Mouse (Mus musculus): ENCODE measurements around the gene Krt79.

Gene Krt79

DNA sequence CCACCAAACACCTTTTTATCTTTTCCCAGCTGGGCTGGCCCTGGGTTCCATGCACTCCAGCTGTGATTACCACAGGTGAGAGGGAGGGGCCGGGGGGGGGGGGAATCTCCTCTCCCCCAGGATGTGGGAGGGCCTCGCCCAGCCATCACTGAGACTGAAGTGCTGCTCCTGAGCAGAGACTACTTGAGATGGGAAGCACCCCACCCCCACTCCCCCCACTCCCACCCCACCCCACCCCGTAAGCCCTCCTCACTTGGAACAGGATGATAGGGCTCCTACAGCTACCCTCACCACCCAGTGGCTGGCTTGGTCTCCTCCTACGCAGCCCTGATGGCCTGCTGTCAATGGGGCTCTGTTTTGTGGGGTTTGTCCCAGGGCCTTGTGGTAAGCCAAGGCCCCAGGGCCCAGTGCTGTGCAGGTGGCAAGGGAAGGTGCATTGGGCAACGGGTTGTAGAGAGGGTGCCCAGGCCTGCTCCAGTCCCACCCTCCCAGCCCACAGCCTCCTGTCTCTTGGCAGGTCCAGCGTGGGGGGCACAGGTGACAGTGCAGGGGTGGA, at the start of gene Krt79:
Gene Krt79, minus strand, starts transcription at position 51 of the 556 bp plus-strand sequence.
- DNase-seq (ENCODE audit: low read depth, low spot score), result no peak

DNA sequence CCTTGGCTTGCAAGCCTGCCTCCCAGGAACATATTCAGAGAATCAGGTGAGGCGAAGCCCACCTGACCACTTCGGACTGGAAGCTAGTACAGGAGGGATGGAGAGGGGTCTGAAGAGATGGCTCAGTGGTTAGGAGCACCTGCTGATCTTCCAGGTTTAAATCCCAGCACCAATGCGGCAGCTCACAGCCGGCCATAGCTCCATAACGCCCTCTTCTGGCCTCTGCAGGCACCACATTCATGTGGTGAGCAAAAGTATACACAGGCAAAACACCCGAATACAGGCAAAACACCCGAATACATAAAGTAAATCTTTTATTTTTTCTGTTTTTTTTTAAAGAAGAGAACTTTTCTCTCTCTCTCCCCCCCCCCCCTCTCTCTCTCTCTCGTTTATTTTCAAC, 48.6 kb upstream of the Krt79 start:
- no peak for DNase-seq (ENCODE audit: low read depth, low spot score)

DNA sequence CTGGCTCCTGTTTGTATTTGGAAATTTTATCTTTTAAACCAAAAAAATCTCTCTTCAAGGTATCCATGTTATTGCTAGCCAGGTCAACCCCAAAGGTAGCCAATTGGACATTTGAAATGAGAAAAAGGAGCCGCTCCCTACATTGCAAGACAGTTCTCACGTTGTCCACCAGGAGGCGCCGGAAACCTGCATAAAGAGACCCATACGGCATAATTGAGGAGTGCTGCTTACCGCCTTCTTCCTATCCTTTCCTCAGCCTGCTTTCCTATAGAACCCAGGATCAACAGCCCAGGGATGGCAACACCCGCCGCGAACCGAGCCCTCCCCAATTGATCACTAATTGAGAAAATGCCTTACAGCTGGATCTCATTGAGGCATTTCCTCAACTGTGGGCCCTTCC, 48.0 kb upstream of the Krt79 start:
- peak; percentile 83 for DNase-seq (ENCODE audit: low read depth, low spot score)

DNA sequence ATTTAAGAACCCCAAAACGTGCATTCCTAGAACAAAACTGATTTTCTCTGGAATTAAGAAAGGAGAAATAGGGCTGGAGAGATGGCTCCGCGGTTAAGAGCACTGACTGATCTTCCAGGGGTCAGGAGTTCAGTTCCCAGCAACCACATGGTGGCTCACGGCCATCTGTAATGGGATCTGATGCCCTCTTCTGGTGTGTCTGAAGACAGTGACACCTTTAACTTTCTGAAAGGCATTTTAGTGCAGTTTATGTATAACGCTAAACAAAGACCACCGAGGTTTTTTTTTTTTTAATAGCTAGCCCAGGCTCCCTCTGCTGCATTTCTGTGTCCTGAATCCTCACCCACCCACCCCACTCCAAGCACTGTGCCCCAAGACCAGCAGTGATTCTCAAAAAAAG, 44.6 kb upstream of the Krt79 start:
- no peak for DNase-seq (ENCODE audit: low read depth, low spot score)

DNA sequence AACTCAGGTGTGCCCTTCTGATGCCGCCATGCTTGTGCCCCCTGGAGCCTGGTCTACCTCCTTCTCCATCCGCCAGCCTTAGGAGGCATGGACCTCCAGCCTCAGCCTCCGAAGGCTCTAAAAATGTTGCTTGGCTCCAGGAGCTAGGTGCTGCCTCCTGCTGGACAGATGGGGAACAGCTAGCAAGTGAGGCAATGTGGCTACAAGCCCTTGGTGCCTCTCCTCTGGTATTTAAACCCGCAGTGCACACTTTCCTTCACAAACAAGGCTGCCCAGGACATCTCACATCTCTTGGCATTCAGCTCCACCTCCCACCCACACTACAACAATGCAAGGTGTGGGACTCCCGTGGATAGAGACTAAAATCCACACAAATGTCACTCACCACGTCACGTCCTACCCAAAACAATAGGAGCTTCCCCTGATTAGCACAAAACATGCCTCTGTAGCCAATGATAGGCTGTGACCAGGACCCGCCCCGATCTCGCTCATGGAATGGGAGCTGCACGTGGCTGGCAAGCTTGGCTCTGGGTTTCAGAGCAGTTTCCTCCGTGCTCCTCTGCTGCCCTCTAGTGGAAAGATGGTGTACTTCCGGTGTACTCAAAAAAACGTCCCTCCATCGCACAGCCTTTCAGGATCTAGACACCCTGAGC, 44.0 kb upstream of the Krt79 start:
- peak; percentile 91 for DNase-seq (ENCODE audit: low read depth, low spot score)

DNA sequence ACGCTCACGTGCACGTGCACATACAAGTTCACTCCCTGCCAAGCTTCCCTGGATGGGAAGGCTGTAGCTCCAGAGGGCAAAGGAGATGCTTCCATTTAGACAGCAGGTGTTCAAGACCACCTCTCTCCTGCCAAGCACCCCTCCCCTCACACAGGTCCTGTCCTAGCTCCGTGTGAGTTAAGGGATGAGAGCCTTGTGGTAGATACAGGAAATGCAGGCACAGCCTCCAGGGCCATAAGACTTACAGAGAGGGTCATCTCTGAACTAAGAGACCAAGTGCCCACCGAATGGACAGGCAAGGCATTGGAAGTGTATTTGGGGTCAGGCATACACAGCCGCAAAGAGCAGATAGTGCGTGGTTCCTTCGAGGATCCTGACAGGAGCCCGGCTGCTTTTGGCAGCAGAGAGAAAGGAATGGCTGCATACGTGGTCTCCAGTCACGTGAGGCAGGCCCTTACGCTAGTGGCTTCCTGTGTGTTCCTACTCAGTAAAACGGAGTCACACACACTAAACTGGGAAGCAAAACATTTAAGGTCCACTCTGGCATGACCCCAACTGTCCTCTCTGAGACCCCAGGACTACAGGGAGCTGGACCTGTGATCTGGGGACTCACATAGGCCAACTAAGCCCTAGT, 43.3 kb upstream of the Krt79 start:
- peak; percentile 36 for DNase-seq (ENCODE audit: low read depth, low spot score)

DNA sequence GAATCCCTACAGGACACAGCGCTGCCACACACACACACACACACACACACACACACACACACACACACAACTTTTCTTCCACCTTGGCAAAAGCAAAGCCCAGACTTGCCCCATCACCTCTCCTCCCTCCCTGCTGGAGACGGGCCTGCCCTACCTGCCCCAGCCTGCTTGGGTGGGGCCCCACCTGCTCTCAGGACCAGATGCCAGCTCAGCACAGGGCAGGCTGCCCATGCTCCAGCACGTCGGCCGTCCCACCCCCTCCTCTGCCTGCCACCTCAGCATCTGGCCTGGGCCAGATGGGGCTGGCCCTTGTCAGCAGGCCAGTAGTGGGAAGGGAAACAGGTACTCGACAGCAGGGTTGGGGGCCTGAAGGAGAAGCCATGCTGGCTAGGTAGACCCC, 40.7 kb upstream of the Krt79 start:
- DNase-seq (ENCODE audit: low read depth, low spot score), result no peak

DNA sequence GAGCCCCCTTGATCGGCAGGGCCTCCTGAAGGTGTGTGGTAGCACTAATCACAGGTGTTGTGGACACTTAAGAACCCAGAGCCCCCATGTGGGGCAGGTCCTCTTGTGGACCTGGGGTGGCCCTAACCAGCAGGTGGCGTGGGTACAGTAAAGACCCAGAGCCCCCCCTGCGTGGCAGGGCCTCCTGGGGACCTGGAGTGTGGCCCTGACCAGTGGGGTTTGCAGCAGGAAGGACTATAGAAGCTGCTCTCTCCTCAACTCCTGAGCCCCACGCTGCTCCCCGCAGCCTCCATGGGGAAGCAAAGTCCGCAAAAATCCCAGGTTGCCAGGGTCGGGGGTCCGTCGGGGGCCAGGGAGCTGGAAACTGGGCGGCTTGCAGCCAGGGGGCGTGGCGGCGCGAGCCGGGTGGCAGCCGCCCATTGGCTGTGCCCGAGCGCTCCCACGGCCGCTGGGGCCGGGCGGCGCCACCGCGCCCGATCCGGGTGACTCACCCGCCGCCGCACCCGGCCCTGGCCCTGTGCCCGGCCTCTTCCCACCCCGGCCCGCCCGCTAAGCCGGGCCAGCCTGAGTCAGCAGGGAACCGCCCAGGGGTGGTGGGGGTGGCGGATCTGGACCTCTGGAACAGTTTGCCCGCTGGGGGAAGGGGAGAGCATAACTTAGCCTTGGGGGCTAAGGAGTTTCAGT, 37.1 kb upstream of the Krt79 start:
- DNase-seq (ENCODE audit: low read depth, low spot score), result peak; percentile 60

DNA sequence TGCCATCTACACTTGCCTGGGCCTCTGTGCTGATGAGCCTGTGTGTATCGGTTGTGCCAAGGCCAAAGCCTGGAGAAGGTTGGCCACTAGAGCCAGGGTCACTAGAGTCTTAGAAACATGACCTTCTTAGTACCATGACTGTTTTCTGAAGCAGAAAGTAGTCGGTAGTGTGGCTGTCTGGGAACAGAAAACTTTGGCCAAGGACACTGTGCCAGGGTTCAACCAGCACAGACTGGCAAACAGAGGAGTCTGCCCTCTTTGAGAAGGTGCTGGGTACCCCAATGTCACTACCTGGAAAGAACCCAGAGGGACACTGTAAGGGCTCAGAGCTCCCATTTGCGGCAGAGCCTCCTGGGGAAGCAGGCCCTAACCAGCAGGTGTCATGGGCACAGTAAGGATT, 36.5 kb upstream of the Krt79 start:
- DNase-seq (ENCODE audit: low read depth, low spot score), result no peak

DNA sequence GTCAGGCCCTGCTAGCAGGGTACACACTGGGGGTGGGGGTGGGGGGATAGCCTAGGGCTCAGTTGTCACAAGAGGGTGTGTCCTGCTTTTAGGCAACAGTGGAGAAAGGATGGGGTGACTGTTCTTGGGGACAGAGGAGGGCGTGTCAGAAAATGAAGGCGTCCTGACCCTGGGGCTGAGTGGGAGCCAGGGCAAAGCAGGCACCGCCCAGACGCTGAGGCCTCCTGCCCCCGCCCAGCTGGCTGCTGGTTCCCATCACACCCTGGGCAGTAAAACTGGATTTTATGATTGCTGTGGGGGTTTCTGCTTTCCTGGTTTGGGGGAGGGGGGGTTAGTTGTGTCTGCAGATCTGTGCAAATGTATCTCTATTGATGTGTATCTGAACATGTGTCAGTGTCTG, 35.9 kb upstream of the Krt79 start:
- DNase-seq (ENCODE audit: low read depth, low spot score), result no peak

DNA sequence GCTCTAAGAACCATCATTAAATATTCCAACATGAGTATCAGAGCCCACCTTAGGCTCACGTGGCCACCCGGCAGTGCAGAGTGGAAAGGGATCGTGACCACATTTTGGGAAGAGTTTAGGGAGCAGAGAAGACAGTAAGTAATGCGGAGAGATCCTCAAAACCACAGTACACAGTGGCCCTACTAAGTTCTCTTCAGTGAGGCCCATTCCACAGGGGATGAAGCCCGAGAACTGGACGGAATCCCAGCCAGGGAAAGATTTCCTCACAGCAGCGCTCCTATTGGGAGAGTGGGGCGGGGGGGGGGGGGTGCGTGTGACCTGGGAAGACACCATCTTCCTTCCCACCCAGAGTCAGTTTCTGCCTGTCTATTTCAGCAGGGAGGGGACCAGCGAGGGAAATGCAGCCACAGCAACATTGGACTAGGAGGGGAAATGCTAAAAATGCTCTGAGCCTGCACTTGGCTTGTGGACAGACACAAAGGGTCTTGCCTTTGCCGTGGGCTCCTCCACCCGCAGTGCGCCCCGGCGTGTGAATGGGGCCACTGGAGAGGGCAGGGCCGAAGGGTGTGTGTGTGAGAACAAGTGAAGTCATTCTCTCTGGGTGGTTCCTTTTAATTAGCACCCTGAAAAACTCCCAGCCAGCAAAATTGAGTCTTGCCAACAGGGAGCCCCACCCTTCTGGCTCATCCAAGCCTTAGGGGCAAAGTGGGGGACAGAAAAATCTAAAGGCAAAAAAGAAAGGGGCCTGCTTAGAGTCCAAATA, 34.1 kb upstream of the Krt79 start:
- no peak for DNase-seq (ENCODE audit: low read depth, low spot score)

DNA sequence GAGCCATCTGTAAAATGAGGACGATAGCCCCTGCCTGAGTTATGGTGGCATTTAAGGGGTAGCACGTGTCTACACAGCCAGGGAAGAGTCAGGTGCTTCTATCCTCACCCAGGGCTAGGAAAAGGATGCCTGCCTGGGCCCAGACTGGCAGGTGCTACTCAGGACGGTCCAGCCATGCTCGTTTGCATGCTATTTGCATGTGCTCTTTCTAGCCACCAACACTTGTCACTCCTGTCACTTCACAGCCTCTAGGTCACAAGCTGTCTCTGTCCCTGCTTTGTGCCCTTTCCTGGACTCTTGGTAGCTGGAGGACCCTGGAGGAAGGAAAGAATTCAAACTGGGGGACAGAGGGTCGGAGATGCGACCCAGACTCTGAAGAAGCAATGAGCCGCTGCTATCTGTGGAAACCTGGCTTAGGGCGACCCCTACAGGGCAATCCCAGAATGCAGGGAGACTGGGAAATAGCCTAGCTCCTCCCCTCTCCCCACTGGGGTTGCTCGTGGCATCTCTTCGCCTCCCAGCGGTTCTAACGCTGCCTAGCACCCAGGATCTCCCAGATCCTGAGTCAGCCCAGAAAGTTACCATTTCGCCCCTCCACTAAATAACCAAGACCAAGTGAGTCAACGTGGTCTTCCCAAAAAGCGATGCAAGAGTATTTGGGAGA, 33.4 kb upstream of the Krt79 start:
- peak; percentile 89 for DNase-seq (ENCODE audit: low read depth, low spot score)

DNA sequence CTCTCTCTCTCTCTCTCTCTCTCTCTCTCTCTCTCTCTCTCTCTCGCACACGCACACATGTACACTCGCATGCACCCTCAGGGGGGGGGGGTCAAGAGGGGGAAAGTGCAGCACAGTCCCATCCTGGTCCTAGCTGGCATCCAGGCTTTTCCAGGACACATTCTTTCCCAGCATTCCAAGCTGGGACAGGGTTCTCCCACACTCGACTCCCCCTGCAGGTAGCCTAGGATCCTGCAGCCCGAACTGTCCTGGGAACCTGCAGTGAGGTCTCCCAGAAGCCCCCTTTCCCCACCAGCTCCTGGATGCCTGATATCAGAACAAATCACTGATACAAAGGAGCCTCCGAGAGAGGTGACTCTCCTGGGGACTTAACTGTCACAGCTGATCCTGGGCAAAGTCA, 30.4 kb upstream of the Krt79 start:
- DNase-seq (ENCODE audit: low read depth, low spot score), result no peak

DNA sequence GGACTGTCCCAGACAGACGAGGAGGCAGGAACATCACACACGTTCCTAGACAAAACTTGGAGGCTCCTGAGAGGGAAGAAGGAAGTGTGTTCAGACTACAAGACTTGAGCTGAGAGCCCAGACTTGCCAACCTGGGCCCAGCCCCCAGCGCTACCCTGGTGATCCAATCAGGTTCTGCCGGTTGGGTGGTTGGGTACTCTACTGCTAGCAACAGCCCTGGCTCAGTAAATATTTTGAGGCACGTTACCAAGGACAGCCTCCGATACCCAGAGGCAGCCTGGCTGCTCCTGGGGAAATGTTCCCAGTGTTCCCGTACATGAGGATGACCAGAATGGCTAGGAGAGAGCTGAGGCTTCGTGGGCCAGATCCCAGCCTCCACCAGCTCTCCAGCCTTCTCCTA, 26.7 kb upstream of the Krt79 start:
- DNase-seq (ENCODE audit: low read depth, low spot score), result no peak

DNA sequence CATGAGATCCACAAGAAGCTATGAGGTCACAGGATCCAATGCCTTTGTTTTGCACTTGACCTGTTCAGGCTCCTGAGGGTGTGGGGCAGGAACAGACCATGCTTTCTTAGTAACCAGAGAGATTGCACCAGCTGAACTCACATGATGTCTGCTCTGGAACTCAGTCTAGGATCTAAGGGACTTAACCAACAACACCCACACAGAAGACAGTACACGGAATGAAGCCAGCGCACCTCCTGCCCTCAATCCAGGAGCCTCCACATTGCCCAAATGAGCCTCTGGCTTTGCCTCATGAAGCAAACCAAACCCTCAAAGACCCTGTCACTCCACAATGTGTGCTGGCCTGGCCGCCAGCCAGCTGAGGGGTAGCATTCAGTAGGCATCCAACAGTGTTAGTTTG, 18.8 kb upstream of the Krt79 start:
- no peak for DNase-seq (ENCODE audit: low read depth, low spot score)

DNA sequence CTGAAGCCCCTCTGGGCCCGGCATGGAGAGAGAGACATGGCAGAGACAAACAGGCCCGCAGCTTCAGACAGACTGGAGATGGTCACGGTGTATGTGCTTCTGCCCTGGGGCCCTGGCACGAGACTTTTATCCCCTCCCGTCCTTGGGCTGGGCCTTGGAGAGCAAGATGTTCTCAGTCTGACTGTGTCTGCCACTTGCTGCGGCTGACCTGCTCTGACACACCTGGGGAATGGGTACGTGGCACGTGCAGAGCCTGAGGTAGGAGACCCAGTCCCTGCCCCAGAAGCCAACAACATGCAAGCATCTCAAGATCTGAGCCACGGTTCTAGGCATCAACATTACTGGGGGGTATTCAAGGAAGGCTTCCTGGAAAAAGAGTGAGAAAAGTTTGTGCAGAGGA, 14.1 kb upstream of the Krt79 start, which contains the start of gene Krt78:
Gene Krt78, minus strand, starts transcription at position 101 of the 400 bp plus-strand sequence.
- no peak for DNase-seq (ENCODE audit: low read depth, low spot score)

DNA sequence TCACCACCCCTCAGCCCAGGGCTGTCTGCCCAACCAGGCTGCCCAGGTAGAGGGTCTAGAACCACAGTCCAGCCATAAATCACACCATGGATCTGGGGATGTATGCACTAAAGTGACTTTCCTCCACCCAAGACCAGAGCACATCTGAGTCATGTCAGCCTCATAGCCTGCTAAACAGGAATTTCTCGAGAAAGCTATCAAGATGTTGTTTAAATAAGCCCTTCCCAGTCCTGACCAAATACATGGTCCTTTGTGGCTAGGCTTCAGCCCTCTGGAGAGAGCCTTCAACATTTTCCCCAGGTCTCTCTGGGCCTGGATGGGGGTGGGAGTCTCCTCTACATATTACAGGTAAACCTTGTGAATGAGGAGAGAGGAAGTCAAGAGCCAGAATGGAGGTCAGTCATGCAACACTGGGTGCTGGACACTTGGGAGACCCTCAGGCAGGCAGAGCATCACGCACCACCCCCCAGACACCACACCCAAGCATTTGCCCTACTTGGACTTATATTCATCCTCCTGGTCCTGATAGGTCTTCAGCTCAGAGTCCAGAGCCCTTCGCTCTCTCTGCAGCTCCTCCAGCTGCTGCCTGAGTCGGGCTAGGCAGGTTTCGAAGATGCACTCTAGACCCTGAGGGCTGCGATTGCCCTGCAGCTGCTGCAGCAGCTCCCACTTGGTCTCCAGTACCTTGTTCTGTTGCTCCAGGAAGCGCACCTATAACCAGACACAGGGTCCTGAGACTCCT, 12.8 kb upstream of the Krt79 start:
- DNase-seq (ENCODE audit: low read depth, low spot score), result no peak

DNA sequence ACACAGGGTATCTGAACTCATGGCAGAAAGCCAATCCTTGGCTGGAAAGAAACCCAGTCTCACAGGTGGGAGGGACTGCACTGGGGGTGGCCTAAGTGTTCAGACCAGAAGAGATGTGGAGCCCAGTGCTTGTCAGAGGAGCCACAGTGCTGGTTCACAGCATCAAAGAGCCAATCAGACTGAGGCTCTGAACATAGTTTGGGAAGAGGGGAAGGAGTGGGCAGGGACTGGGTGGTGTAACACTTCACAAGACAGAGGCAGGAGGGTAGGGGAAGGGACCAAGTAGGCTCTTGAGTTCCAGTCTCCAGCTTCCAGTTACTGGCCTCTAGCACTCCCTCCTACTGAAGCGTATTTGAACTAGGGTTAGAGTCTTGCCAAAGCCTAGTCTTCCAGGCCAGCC, 5.3 kb upstream of the Krt79 start:
- no peak for DNase-seq (ENCODE audit: low read depth, low spot score)

DNA sequence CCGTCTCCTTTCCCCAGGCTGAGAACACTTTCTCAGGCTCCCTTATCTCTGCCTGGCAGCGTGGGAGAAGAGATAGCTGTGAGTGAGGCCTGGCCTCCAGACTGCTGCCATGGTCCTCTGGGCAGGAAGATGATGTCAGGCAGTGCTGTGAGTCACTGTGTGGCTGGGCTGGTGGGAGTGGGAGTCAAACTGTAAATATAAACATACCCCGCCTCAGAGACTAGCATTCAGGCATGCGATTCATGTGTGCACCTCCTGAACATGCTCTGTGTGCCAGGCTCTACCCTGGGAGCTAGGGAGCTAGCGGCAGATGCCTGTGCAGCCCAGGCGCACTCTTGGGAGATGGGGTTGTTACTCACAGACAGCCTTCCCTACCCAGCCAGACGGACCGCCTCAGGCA, 1.8 kb upstream of the Krt79 start:
- DNase-seq (ENCODE audit: low read depth, low spot score), result no peak

DNA sequence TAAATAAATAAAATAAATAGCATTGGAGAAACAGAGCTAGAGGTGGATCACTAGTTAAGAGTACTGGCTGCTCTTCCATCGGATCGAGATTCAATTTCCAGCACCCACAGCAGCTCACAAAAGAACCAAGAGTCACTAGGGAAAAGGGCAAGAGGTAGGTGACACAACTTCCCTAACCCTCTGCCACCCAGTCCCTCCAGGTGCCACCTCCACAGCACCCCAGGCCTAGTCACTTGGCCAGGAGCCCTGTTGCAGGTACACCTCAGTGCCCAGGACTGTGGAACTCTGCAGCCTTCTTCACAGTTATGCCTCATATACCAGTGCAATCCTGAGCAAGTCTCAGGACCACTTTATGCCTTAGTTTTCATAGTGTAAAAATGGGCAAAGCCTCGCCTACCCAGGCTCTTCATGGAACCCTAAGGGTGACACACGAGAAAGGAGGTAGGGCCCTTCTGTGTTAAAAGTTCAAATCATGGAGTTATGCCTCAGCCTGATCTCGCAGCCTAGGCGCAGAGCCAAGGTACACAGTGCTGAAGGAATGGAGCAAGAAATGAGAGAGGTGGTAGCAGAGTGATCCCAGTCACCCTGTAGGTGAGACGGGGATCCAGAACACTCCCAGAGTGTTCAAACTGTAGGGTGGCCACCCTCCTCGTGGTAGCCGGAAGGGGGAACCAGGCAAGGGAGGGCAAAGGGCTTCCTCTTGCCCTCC, 1.4 kb downstream of the Krt79 start:
- DNase-seq (ENCODE audit: low read depth, low spot score), result no peak

Measured in A20 (cell line).